Mouse (Mus musculus) frontal cortex, postnatal 14 days (tissue): ENCODE data around the gene Myct1.
A peak's percentile ranks its signal among the peaks of the same experiment; 100 is the strongest.

Source experiments
- DNase-seq, 2 experiments: peaks; one replicate each; pipeline ENCODE4 v3.0.0; 2022; ENCODE audit warnings: low spot score in 2 of 2

The Myct1 gene

GRCm38 (mm10) chr10:5615186-5616040 is 21.8 kb downstream of the Myct1 start:
- DNase-seq = no peak

DNA sequence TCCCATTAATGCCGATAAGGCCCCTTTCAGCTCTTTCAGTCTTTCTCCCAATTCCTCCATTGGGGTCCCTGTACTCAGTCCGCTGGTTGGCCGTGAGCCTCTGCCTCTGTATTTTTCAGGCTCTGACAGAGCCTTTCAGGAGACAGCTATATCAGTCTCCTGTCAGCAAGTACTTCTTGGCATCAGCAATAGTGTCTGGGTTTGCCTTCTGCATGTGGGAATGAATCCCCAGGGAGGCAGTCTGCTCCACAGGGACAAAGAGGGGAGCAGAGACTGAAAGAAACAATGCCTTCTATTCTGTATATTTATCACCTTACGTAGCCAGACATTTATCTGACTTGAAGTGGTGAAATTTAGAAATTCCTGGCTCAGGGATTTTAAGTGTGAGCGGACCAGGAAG is 32.7 kb downstream of the Myct1 start:
- DNase-seq = no peak

- peak in 1 of 2 experiments; percentile 5 for DNase-seq
Observed at GRCm38 (mm10) chr10:5633672-5634200, 40.2 kb downstream of the Myct1 start.

DNA sequence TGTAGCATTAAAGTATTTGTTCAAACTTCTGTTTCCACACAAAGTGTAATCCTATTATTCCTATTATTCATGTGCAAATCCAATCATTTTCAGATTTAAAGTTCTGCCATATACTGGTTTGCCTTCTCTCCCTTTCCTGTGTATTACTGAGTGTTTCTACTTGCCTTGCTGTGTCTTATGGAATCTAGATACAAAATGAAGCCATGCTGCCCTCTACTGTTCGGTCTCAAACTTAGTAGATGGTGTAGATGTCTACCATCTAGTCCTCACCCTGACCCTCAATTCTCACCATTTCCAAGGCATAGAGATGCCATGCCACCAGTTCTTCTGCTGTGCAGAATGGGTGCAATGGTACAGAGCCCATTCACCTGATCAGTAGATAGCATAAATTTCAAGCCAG is 40.8 kb downstream of the Myct1 start:
- peak in 1 of 2 experiments; percentile 22 for DNase-seq

- DNase-seq = no peak
Observed at GRCm38 (mm10) chr10:5637322-5637721, 43.7 kb downstream of the Myct1 start.

- DNase-seq = no peak
Observed at GRCm38 (mm10) chr10:5639112-5639511, 45.5 kb downstream of the Myct1 start, which contains the start of gene Vip. TSS of gene Vip (plus strand) at chr10:5639218.
